Mouse (Mus musculus): Measurements from ENCODE around the gene Mbd6.

DNA sequence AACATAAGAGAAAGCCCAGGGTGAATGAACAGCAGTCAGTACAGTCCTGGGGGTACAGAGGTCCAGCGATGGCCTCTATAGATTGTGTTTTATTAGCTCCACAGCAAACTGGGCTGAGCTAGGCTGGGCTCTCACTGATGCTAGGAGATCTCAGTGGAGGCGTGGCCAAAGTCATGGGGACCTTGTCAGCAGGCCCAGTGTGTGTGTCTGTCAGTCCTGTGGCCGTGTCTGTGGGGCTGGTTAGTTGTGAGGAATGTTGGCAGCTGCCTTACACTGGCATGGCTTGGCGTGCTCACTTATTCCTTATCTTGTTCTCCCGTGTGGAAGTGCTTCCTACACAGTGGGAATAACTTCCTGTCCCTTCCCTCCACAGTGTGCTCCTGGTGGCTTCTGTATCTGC, 20.4 kb downstream of the Mbd6 start:
- TF ChIP-seq CTCF (IDR thresholded peaks at IDR 0.05; ENCODE audit: borderline replicate concordance, insufficient read depth, low read length) (no peak), POLR2A (IDR thresholded peaks at IDR 0.05; ENCODE audit: low read depth, low read length) (no peak)

Data from embryonic fibroblast, embryonic 13.5 days (primary cell).